Mouse (Mus musculus) liver, postnatal 0 days (tissue): Measurements from ENCODE around the gene Olfr599. TPM values are rescaled to one million over a fixed set of nuclear protein-coding genes. Genes with fewer than 3 reads are reported as not detected.
"Not testable (repeated sequence)": the region's sequence is repeated elsewhere in the genome, so short reads cannot be mapped to it uniquely, and the experiment has no call there.

Source experiments
- ATAC-seq: fragments of 200-750 bp; cut with Nextera tagmentation; 2 replicates; pipeline ENCODE4 v1.8.0; 2017; ENCODE audit warnings: mild to moderate bottlenecking, moderate library complexity
- DNase-seq: peaks from one replicate; pipeline ENCODE4 v3.0.0-alpha.2; 2016
- H3K27ac ChIP-seq: fragments of 300-500 bp; sonication (generic); 2 replicates; pipeline ENCODE4 v1.5.1; 2014; ENCODE audit warnings: antibody characterized with exemption, moderate library complexity, mild to moderate bottlenecking, low read depth
- H3K27me3 ChIP-seq: fragments of 300-500 bp; sonication (generic); 2 replicates; pipeline ENCODE4 v1.6.1; 2014; ENCODE audit warnings: low read length, control low read depth, mixed read lengths; ENCODE audit not compliant: insufficient read depth
- H3K36me3 ChIP-seq: fragments of 300-500 bp; sonication (generic); replicated peaks from 2 replicates; pipeline ENCODE4 v1.6.1; 2014; ENCODE audit warnings: mild to moderate bottlenecking, control low read depth, low read length, moderate library complexity, mixed read lengths; ENCODE audit not compliant: insufficient read depth
- H3K4me1 ChIP-seq: fragments of 300-500 bp; sonication (generic); 2 replicates; pipeline ENCODE4 v1.6.1; 2014; ENCODE audit warnings: antibody characterized with exemption, mild to moderate bottlenecking, control low read depth; ENCODE audit not compliant: insufficient read depth
- H3K4me2 ChIP-seq: fragments of 300-500 bp; sonication (generic); 2 replicates; pipeline ENCODE4 v1.6.1; 2014; ENCODE audit warnings: low read depth, mild to moderate bottlenecking, low read length, moderate library complexity, mixed read lengths
- H3K4me3 ChIP-seq: fragments of 300-500 bp; sonication (generic); 2 replicates; pipeline ENCODE4 v1.5.1; 2014; ENCODE audit warnings: low read depth, low read length
- H3K9ac ChIP-seq: fragments of 300-500 bp; sonication (generic); replicated peaks from 2 replicates; pipeline ENCODE4 v1.6.1; 2014; ENCODE audit warnings: mild to moderate bottlenecking, moderate library complexity
- H3K9me3 ChIP-seq: fragments of 300-500 bp; sonication (generic); 2 replicates; pipeline ENCODE4 v1.6.1; 2016; ENCODE audit warnings: mild to moderate bottlenecking, control low read depth, low read length, mixed read lengths
- CTCF ChIP-seq: sonication (generic); IDR thresholded peaks from 2 replicates; pipeline ENCODE4 v1.5.1; 2016; ENCODE audit warnings: antibody characterized with exemption, low read depth
- EP300 ChIP-seq: IDR thresholded peaks from 2 replicates; pipeline ENCODE4 v1.6.1; 2016; ENCODE audit warnings: antibody characterized with exemption, low read depth, mild to moderate bottlenecking
- WGBS: fragments of 180-500 bp; shearing (Covaris S2); extraction: QIAGEN DNeasy Blood & Tissue Kit; methylation state at CpG from one replicate; pipeline ENCODE4 v1.1.7; 2014; ENCODE audit not compliant: insufficient replicate concordance; 5-methylcytosine and 5-hydroxymethylcytosine counted together
- polyA plus RNA-seq: library from polyadenylated mRNA; unstranded; fragments of >200 nt; fragmentation: Nextera tagmentation; extraction: Ambion mirVana; gene quantifications from 2 replicates; pipeline ENCODE4 v1.2.1, GENCODE M21; 2015

Gene Olfr599
- polyA plus RNA-seq, result not detected in 2 replicates

GRCm38 (mm10) chr7:103335617-103336016 is at the start of gene Olfr599:
Gene Olfr599, plus strand, starts transcription at chr7:103335917.
- Histone ChIP-seq H3K4me2 (no peak within 1 kb of the TSS), H3K36me3 (no peaks in the 10 kb centered on the region), H3K27me3 (no peaks in the 10 kb centered on the region), H3K4me3 (no peak within 1 kb of the TSS), H3K9ac (no peak within 1 kb of the TSS), H3K27ac (no peak within 1 kb of the TSS), H3K4me1 (no peaks in the 10 kb centered on the region), H3K9me3 (no peaks in the 10 kb centered on the region)
- ATAC-seq, result no peak
- 78% methylated on average over 1 of the region's 1 CpGs for WGBS
- TF ChIP-seq CTCF, result no peak
- DNase-seq, result no peak

DNA sequence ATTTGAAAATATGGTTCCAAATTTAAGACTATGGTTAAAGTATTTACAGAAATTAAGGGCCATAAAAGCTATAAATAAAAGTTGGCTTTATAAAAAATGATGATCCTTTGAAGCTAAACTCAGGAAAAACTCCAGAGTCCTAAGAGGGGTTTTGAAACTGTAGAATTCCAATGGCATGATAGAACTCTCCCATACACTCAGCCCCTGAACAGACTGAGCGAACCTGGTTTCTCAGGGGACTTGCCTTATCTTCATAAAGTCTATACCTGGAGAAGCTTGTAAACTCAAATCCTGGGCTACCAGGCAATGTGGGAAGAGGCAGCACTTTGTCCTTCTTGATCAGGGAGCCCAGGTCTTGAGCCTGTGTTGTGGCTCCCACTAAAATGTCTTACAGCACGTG is 30.4 kb upstream of the Olfr599 start, which contains the start of gene Olfr596:
TSS of gene Olfr596 (plus strand) at position 301 of the 400 bp plus-strand sequence.
- H3K4me2 ChIP-seq, H3K36me3 ChIP-seq, H3K27ac ChIP-seq, H3K9ac ChIP-seq, H3K4me1 ChIP-seq, DNase-seq, H3K4me3 ChIP-seq, ATAC-seq, H3K27me3 ChIP-seq, H3K9me3 ChIP-seq: not testable (repeated sequence)
- 75% methylated on average over 2 of the region's 2 CpGs for WGBS

GRCm38 (mm10) chr7:103316015-103316414 is 19.7 kb upstream of the Olfr599 start, which contains the start of gene Olfr597:
Gene Olfr597, plus strand, starts transcription at chr7:103316315.
- H3K36me3 ChIP-seq, H3K4me1 ChIP-seq, H3K4me3 ChIP-seq, H3K9me3 ChIP-seq, H3K9ac ChIP-seq, ATAC-seq, H3K27me3 ChIP-seq, H3K4me2 ChIP-seq, H3K27ac ChIP-seq, DNase-seq: not testable (repeated sequence)
- WGBS, result 73% methylated on average over 2 of the region's 2 CpGs

- Histone ChIP-seq H3K4me2 (no peak within 1 kb of the TSS), H3K9me3 (no peaks in the 10 kb centered on the region), H3K4me1 (no peaks in the 10 kb centered on the region), H3K27ac (no peak within 1 kb of the TSS), H3K36me3 (no peaks in the 10 kb centered on the region), H3K9ac (no peak within 1 kb of the TSS), H3K4me3 (no peak within 1 kb of the TSS), H3K27me3 (no peaks in the 10 kb centered on the region)
- no peak for DNase-seq
- no peak for TF ChIP-seq CTCF
- no peak for TF ChIP-seq EP300
- ATAC-seq, result no peak
These were observed 12.4 kb upstream of the Olfr599 start, which contains the start of gene Olfr598 for GRCm38 (mm10) chr7:103323268-103323667. Gene Olfr598, plus strand, starts transcription at chr7:103323568.

DNA sequence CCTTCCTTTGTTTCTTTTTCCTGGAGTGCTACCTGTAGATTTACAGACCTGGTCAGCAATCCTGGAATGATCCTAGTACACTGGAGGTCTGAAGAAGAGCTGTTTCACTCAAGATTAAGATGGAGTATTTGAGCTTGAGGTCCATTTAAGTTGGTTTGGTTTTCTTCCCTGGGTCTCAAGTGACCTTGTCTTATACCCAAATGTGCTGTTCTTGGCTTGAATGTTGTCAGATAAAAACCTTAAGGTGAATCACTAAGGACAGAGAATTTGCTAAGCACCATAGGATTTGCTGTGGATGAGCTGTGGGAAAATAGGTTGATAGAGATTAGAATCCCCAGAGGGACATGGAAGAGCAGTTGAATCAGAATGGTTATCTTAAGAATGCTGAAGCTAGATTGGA is 13.9 kb downstream of the Olfr599 start, which contains the start of gene Olfr600:
TSS of gene Olfr600 (minus strand) at position 101 of the 400 bp plus-strand sequence.
- no peak for DNase-seq
- no peak for ATAC-seq
- no peaks in the 10 kb centered on the region for H3K27me3 ChIP-seq
- no peak within 1 kb of the TSS for H3K9ac ChIP-seq
- TF ChIP-seq CTCF, result no peak
- TF ChIP-seq EP300, result no peak
- H3K4me2 ChIP-seq, result no peak within 1 kb of the TSS
- H3K4me1 ChIP-seq, result no peaks in the 10 kb centered on the region
- no peak within 1 kb of the TSS for H3K27ac ChIP-seq
- no peaks in the 10 kb centered on the region for H3K36me3 ChIP-seq
- H3K9me3 ChIP-seq, result no peaks in the 10 kb centered on the region
- no peak within 1 kb of the TSS for H3K4me3 ChIP-seq

DNA sequence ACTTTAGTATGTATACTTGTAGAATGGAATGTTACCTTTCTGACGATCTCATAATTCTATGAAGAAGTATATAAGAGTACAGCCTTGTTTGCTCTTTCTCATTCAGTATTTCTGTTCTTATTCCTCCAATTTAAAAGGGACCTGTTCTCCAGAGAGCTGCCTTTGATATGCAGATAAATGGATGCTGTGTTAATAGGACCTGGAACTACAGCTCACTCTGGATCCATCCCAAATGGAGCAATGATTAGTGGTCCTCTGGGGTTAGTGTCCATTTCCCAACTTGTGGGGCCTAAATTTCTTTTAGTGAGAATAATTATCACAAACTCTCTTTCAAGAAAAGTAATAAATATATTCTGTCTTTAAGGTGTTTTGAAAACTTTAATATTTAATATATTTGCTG is 26.8 kb downstream of the Olfr599 start, which contains the start of gene Olfr601:
TSS of gene Olfr601 (minus strand) at position 101 of the 400 bp plus-strand sequence.
- no peak within 1 kb of the TSS for H3K4me3 ChIP-seq
- DNase-seq (no peak), ATAC-seq (no peak)
- no peak within 1 kb of the TSS for H3K9ac ChIP-seq
- no peak within 1 kb of the TSS for H3K27ac ChIP-seq
- no peaks in the 10 kb centered on the region for H3K4me1 ChIP-seq
- no peak for TF ChIP-seq CTCF
- no peak for TF ChIP-seq EP300
- WGBS, result 74% methylated on average over 1 of the region's 1 CpGs
- H3K9me3 ChIP-seq, result no peaks in the 10 kb centered on the region
- H3K36me3 ChIP-seq, result no peaks in the 10 kb centered on the region
- H3K4me2 ChIP-seq, result no peak within 1 kb of the TSS
- H3K27me3 ChIP-seq, result no peaks in the 10 kb centered on the region

GRCm38 (mm10) chr7:103386077-103386476 is 50.4 kb downstream of the Olfr599 start, which contains the start of gene Olfr603:
Gene Olfr603, minus strand, starts transcription at chr7:103386177.
- DNase-seq (no peak), ATAC-seq (no peak)
- no peaks in the 10 kb centered on the region for H3K36me3 ChIP-seq
- no peaks in the 10 kb centered on the region for H3K4me1 ChIP-seq
- no peak within 1 kb of the TSS for H3K9ac ChIP-seq
- no peaks in the 10 kb centered on the region for H3K9me3 ChIP-seq
- H3K4me2 ChIP-seq, result no peak within 1 kb of the TSS
- TF ChIP-seq EP300 (no peak), CTCF (no peak)
- H3K27me3 ChIP-seq, result no peaks in the 10 kb centered on the region
- no peak within 1 kb of the TSS for H3K27ac ChIP-seq
- no peak within 1 kb of the TSS for H3K4me3 ChIP-seq

Other genes starting within 250 kb of the Olfr599 start
- gene Olfr585, start 238.2 kb upstream of the Olfr599 start, polyA plus RNA-seq, result not detected in 2 replicates
- not detected in 2 replicates for gene Olfr586, start 210.3 kb upstream of the Olfr599 start, polyA plus RNA-seq
- not detected in 2 replicates for gene Olfr588-ps1, start 195.0 kb upstream of the Olfr599 start, polyA plus RNA-seq
- not detected in 2 replicates for gene Olfr589, start 179.6 kb upstream of the Olfr599 start, polyA plus RNA-seq
- gene Olfr591, start 157.6 kb upstream of the Olfr599 start, polyA plus RNA-seq, result not detected in 2 replicates
- gene Olfr592, start 151.1 kb upstream of the Olfr599 start, polyA plus RNA-seq, result not detected in 2 replicates
- gene Olfr593, start 124.1 kb upstream of the Olfr599 start, polyA plus RNA-seq, result not detected in 2 replicates
- gene Olfr594, start 118.9 kb upstream of the Olfr599 start, polyA plus RNA-seq, result not detected in 2 replicates
- not detected in 2 replicates for gene Usp17ld, start 83.4 kb upstream of the Olfr599 start, polyA plus RNA-seq
- gene Olfr596, start 30.3 kb upstream of the Olfr599 start, polyA plus RNA-seq, result not detected in 2 replicates
- not detected in 2 replicates for gene Olfr597, start 19.6 kb upstream of the Olfr599 start, polyA plus RNA-seq
- not detected in 2 replicates for gene Olfr598, start 12.3 kb upstream of the Olfr599 start, polyA plus RNA-seq
- gene Olfr600, start 13.8 kb downstream of the Olfr599 start, polyA plus RNA-seq, result not detected in 2 replicates
- not detected in 2 replicates for gene Olfr601, start 26.7 kb downstream of the Olfr599 start, polyA plus RNA-seq
- not detected in 2 replicates for gene Olfr603, start 50.3 kb downstream of the Olfr599 start, polyA plus RNA-seq
- not detected in 2 replicates for gene Usp17lc, start 79.2 kb downstream of the Olfr599 start, polyA plus RNA-seq
- not detected in 2 replicates for gene Olfr605, start 109.5 kb downstream of the Olfr599 start, polyA plus RNA-seq
- gene Olfr606, start 113.1 kb downstream of the Olfr599 start, polyA plus RNA-seq, result not detected in 2 replicates
- not detected in 2 replicates for gene Olfr607, start 128.2 kb downstream of the Olfr599 start, polyA plus RNA-seq
- not detected in 2 replicates for gene Olfr608, start 134.0 kb downstream of the Olfr599 start, polyA plus RNA-seq
- not detected in 2 replicates for gene Olfr609, start 162.1 kb downstream of the Olfr599 start, polyA plus RNA-seq
- not detected in 2 replicates for gene Olfr610, start 176.2 kb downstream of the Olfr599 start, polyA plus RNA-seq
- not detected in 2 replicates for gene Olfr611, start 184.9 kb downstream of the Olfr599 start, polyA plus RNA-seq
- gene Olfr612, start 206.8 kb downstream of the Olfr599 start, polyA plus RNA-seq, result not detected in 2 replicates
- gene Olfr613, start 212.2 kb downstream of the Olfr599 start, polyA plus RNA-seq, result not detected in 2 replicates
- not detected in 2 replicates for gene Olfr615, start 220.2 kb downstream of the Olfr599 start, polyA plus RNA-seq
- not detected in 2 replicates for gene Olfr616, start 233.2 kb downstream of the Olfr599 start, polyA plus RNA-seq
- gene Olfr617, start 237.1 kb downstream of the Olfr599 start, polyA plus RNA-seq, result not detected in 2 replicates